Mouse (Mus musculus): ENCODE results near the gene Art3. TPM values are rescaled to one million over a fixed set of nuclear protein-coding genes. Genes with fewer than 3 reads are reported as not detected.
A peak's percentile ranks its signal among the peaks of the same experiment; 100 is the strongest.

The Art3 gene
- polyA plus RNA-seq, 1 experiment from 2014 or later: 0.78 TPM

DNA sequence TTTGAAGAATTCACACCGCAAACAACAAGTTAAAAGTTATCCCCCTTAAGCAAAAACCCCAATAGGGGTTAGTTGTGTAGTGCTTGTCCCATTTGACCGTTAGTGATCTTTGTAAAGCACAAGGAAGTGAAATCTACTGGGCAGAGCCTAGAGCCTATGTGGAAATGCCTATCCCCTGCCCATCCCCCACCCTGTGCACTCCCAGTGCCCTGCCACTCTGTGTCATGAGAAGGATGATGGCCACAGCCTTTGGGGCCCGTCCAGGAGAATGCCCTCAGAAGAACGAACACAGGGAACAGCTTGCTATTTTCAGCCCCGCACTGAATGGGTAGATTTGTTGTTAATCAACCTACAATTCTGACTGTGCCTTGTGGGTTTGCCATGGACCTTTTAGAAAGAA lies 109.9 kb downstream of the Art3 start:
- no peak for DNase-seq (ENCODE audit: low spot score, missing footprints)
- ATAC-seq (ENCODE audit: low FRiP score): no peak
- Histone ChIP-seq H3K4me3 (ENCODE audit: low read depth, low read length) (no peak overlapping the region), H3K9ac (ENCODE audit: low read length) (no peak overlapping the region), H3K9me3 (ENCODE audit: control insufficient read depth, low read length) (no peaks in the 10 kb centered on the region), H3K4me1 (ENCODE audit: control insufficient read depth, insufficient read depth, low read length) (no peaks in the 10 kb centered on the region), H3K27ac (ENCODE audit: low read depth, low read length) (no peak overlapping the region), H3K36me3 (ENCODE audit: control insufficient read depth, insufficient read depth, low read length) (no peaks in the 10 kb centered on the region), H3K27me3 (ENCODE audit: control insufficient read depth, insufficient read depth, low read length) (no peaks in the 10 kb centered on the region), H3K4me2 (no peak overlapping the region)
- WGBS: 88% methylated on average over 5 of the region's 5 CpGs

DNA sequence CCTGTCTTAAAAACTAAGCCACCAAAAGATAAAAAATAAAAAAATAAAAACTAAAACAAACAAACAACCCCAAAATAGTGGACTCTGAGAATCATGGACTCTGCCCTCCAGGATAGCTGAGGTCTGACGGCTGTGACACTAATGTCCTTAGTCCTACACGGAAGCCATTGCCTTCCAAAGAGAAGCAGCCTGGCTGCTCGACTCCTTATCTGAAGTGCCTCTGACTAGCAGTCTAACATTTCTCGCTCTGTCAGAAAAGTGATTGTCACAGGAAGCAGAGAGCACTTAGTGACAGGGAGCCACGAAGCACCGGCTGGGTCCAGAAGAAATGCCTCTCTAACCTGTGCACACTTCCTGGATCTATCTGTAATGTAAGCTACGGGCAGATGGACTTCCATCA lies 111.3 kb downstream of the Art3 start:
- H3K4me2 ChIP-seq: no peak overlapping the region
- H3K4me1 ChIP-seq (ENCODE audit: control insufficient read depth, insufficient read depth, low read length): no peaks in the 10 kb centered on the region
- no peak overlapping the region for H3K4me3 ChIP-seq (ENCODE audit: low read depth, low read length)
- 92% methylated on average over 7 of the region's 7 CpGs for WGBS
- H3K9me3 ChIP-seq (ENCODE audit: control insufficient read depth, low read length): no peaks in the 10 kb centered on the region
- no peaks in the 10 kb centered on the region for H3K36me3 ChIP-seq (ENCODE audit: control insufficient read depth, insufficient read depth, low read length)
- H3K27me3 ChIP-seq (ENCODE audit: control insufficient read depth, insufficient read depth, low read length): no peaks in the 10 kb centered on the region
- H3K9ac ChIP-seq (ENCODE audit: low read length): no peak overlapping the region
- ATAC-seq (ENCODE audit: low FRiP score) (no peak), DNase-seq (ENCODE audit: low spot score, missing footprints) (no peak)
- H3K27ac ChIP-seq (ENCODE audit: low read depth, low read length): no peak overlapping the region

DNA sequence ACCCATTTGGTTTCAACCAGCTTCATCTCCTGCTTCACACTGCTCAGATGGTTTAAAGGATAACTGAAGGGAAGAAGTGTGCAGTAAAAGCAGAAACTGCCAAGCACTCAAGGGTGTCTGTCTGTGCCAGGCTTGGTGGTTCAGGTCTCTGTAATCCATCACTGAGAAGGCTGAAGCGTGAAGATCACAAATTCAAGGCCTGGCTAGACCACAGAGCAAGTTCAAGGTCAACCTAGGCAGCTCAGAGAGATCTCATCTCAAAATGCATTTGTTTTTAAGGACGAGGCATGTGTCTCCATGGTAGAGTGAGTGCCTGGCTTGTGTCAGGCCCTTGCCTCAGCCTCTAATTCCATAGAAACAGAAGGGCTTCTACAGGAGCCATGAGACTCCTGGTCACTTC lies 113.4 kb downstream of the Art3 start:
- Histone ChIP-seq H3K9ac (ENCODE audit: low read length) (no peak overlapping the region), H3K27me3 (ENCODE audit: control insufficient read depth, insufficient read depth, low read length) (no peaks in the 10 kb centered on the region), H3K36me3 (ENCODE audit: control insufficient read depth, insufficient read depth, low read length) (no peaks in the 10 kb centered on the region; the same call in 1 of the 2 replicates), H3K4me3 (ENCODE audit: low read depth, low read length) (no peak overlapping the region), H3K9me3 (ENCODE audit: control insufficient read depth, low read length) (no peaks in the 10 kb centered on the region), H3K27ac (ENCODE audit: low read depth, low read length) (no peak overlapping the region), H3K4me1 (ENCODE audit: control insufficient read depth, insufficient read depth, low read length) (no peaks in the 10 kb centered on the region), H3K4me2 (no peak overlapping the region)
- DNase-seq (ENCODE audit: low spot score, missing footprints) (no peak), ATAC-seq (ENCODE audit: low FRiP score) (no peak)
- WGBS: 94% methylated on average over 2 of the region's 2 CpGs

DNA sequence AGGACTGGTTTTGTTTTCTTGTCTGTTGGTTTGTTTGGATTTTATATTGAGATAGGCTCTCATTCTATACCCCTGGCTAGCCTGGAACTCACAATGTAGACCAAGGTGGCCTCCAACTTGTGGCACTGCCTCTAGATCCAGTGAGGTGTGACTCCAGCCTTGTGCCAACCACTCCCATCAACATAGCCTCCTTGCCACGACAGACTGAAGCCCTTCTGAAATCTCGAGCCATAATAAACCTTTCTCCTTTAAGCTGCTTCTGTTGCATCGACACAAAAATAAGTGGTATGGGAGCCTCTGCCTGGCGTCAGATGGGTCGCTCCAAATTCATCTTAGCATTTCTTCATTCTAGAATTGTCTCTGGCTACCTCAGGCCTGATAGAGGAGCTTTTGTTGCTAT lies 115.1 kb downstream of the Art3 start:
- no peak for DNase-seq (ENCODE audit: low spot score, missing footprints)
- Histone ChIP-seq H3K4me2 (no peak overlapping the region), H3K27me3 (ENCODE audit: control insufficient read depth, insufficient read depth, low read length) (no peaks in the 10 kb centered on the region), H3K9me3 (ENCODE audit: control insufficient read depth, low read length) (no peaks in the 10 kb centered on the region), H3K4me3 (ENCODE audit: low read depth, low read length) (no peak overlapping the region), H3K36me3 (ENCODE audit: control insufficient read depth, insufficient read depth, low read length) (no peaks in the 10 kb centered on the region; the same call in 1 of the 2 replicates), H3K4me1 (ENCODE audit: control insufficient read depth, insufficient read depth, low read length) (no peaks in the 10 kb centered on the region), H3K27ac (ENCODE audit: low read depth, low read length) (no peak overlapping the region), H3K9ac (ENCODE audit: low read length) (no peak overlapping the region)
- 96% methylated on average over 5 of the region's 5 CpGs for WGBS
- no peak for ATAC-seq (ENCODE audit: low FRiP score)

DNA sequence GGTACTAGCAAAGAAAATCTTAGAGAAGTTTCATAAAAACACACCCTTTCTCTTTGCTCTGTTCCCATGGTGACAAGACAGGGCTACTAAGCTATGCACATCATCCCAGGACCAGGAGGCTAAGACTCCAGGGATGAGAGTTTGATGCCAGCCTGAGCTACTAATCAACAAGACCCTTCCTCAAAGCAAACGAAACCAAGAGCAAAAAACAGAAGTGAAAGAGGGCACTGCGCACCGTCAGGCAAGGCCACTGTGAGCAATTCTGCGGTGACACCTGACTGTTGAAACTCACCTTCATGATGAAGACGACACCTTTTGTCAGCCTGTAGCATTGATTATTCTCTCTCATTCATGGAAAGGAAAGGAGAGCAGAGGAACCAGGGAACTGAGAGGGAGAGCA lies 121.2 kb downstream of the Art3 start:
- no peaks in the 10 kb centered on the region for H3K4me1 ChIP-seq (ENCODE audit: control insufficient read depth, insufficient read depth, low read length)
- H3K36me3 ChIP-seq (ENCODE audit: control insufficient read depth, insufficient read depth, low read length): peaks cover 9% of the 10 kb centered on the region; the same call in 1 of the 2 replicates
- ATAC-seq (ENCODE audit: low FRiP score) (no peak), DNase-seq (ENCODE audit: low spot score, missing footprints) (no peak)
- no peaks in the 10 kb centered on the region for H3K27me3 ChIP-seq (ENCODE audit: control insufficient read depth, insufficient read depth, low read length)
- H3K27ac ChIP-seq (ENCODE audit: low read depth, low read length): no peak overlapping the region
- H3K9me3 ChIP-seq (ENCODE audit: control insufficient read depth, low read length): no peaks in the 10 kb centered on the region
- H3K4me3 ChIP-seq (ENCODE audit: low read depth, low read length): no peak overlapping the region
- no peak overlapping the region for H3K4me2 ChIP-seq
- no peak overlapping the region for H3K9ac ChIP-seq (ENCODE audit: low read length)
- 95% methylated on average over 5 of the region's 5 CpGs for WGBS

DNA sequence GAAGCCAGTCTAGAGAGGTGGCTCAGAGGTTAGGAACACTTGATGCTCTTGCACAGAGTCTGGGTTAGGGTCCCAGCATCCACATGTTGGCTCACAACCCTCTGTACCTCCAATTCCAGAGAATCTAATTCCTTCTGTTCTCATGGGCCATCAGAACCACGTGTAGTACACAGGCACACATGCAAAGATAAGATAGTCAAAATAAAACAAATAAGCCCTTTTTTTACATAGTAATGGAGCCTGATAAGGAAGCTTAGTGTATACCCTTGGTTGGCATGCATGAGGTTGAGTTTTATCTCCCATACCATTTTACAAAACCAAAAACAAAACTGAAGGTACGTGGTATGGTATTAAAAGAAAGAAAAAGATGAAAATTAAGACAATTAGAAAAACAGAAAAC lies 125.8 kb downstream of the Art3 start:
- H3K27me3 ChIP-seq (ENCODE audit: control insufficient read depth, insufficient read depth, low read length): no peaks in the 10 kb centered on the region
- H3K9ac ChIP-seq (ENCODE audit: low read length): no peak overlapping the region
- 83% methylated on average over 2 of the region's 2 CpGs for WGBS
- H3K9me3 ChIP-seq (ENCODE audit: control insufficient read depth, low read length): no peaks in the 10 kb centered on the region
- no peak for DNase-seq (ENCODE audit: low spot score, missing footprints)
- no peaks in the 10 kb centered on the region for H3K4me1 ChIP-seq (ENCODE audit: control insufficient read depth, insufficient read depth, low read length)
- peaks cover 9% of the 10 kb centered on the region; the same call in 1 of the 2 replicates for H3K36me3 ChIP-seq (ENCODE audit: control insufficient read depth, insufficient read depth, low read length)
- ATAC-seq (ENCODE audit: low FRiP score): no peak
- no peak overlapping the region for H3K27ac ChIP-seq (ENCODE audit: low read depth, low read length)
- H3K4me3 ChIP-seq (ENCODE audit: low read depth, low read length): no peak overlapping the region
- H3K4me2 ChIP-seq: no peak overlapping the region

DNA sequence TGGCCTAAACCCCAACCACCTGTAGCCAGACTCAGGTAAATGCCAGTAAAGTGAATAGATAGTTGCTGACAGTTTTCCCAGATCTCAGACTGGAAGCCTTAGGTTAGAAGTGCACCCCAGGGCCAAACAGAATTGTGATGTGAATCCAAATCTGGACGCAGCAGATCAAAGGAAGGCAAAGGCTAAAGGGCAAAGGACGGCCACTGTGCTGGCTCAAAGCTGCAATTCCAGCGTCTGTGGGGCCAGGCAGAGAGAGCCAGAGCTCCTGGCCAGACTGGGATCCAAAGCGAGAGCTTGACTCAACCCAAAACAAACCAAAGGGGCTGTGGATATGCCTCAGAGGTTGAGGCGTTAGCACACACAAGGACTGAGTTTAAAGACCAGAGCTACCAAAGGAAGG lies 127.1 kb downstream of the Art3 start:
- no peak overlapping the region for H3K9ac ChIP-seq (ENCODE audit: low read length)
- no peak overlapping the region for H3K27ac ChIP-seq (ENCODE audit: low read depth, low read length)
- ATAC-seq (ENCODE audit: low FRiP score) (no peak), DNase-seq (ENCODE audit: low spot score, missing footprints) (no peak)
- H3K36me3 ChIP-seq (ENCODE audit: control insufficient read depth, insufficient read depth, low read length): peaks cover 9% of the 10 kb centered on the region; the same call in 1 of the 2 replicates
- no peak overlapping the region for H3K4me3 ChIP-seq (ENCODE audit: low read depth, low read length)
- H3K4me1 ChIP-seq (ENCODE audit: control insufficient read depth, insufficient read depth, low read length): no peaks in the 10 kb centered on the region
- 23% methylated on average over 5 of the region's 5 CpGs for WGBS
- H3K9me3 ChIP-seq (ENCODE audit: control insufficient read depth, low read length): no peaks in the 10 kb centered on the region
- H3K4me2 ChIP-seq: no peak overlapping the region
- no peaks in the 10 kb centered on the region for H3K27me3 ChIP-seq (ENCODE audit: control insufficient read depth, insufficient read depth, low read length)

DNA sequence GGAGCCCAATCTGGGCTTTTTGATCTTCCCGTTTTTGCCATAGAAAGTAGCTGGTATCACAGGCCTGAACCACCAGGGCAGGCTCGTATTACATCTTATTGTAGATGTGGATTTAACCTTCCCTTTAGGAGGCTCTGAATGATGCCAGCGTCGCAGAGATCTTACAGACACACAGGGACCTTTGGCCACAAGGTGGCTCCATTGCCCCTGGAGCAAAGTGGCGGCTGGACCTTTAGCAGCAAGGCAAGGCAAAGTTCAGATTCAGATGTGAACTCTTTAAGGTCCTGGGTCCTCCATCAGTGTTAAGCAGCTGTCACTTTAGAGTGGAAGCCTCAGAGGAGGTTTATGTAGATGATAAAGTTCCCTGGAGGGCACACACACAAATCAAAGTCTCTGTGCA lies 129.7 kb downstream of the Art3 start:
- Histone ChIP-seq H3K27ac (ENCODE audit: low read depth, low read length) (no peak overlapping the region), H3K9ac (ENCODE audit: low read length) (no peak overlapping the region), H3K4me1 (ENCODE audit: control insufficient read depth, insufficient read depth, low read length) (no peaks in the 10 kb centered on the region), H3K36me3 (ENCODE audit: control insufficient read depth, insufficient read depth, low read length) (no peaks in the 10 kb centered on the region), H3K4me3 (ENCODE audit: low read depth, low read length) (no peak overlapping the region), H3K27me3 (ENCODE audit: control insufficient read depth, insufficient read depth, low read length) (no peaks in the 10 kb centered on the region), H3K9me3 (ENCODE audit: control insufficient read depth, low read length) (no peaks in the 10 kb centered on the region), H3K4me2 (no peak overlapping the region)
- ATAC-seq (ENCODE audit: low FRiP score) (0 out of 2 replicates have a peak, but pooled peaks have one; percentile 27), DNase-seq (ENCODE audit: low spot score, missing footprints) (no peak)
- 15% methylated on average over 5 of the region's 5 CpGs for WGBS

All from midbrain, embryonic 11.5 days (tissue).